Mouse (Mus musculus) hindbrain, postnatal 0 days (tissue): ENCODE data around the gene Hadh. TPM values are rescaled to one million over a fixed set of nuclear protein-coding genes. Genes with fewer than 3 reads are reported as not detected.

ENCODE experiments used
- ATAC-seq: fragments of 200-750 bp; cut with Nextera tagmentation; 2 replicates; pipeline ENCODE4 v1.8.0; 2017; ENCODE audit warnings: mild to moderate bottlenecking, moderate TSS enrichment, moderate library complexity
- DNase-seq: peaks from one replicate; pipeline ENCODE4 v3.0.0-alpha.2; 2015; ENCODE audit warnings: low spot score
- H3K27ac ChIP-seq: fragments of 300-500 bp; sonication (generic); 2 replicates; pipeline ENCODE4 v1.5.1; 2014; ENCODE audit warnings: mild to moderate bottlenecking
- H3K27me3 ChIP-seq: fragments of 300-500 bp; sonication (generic); 2 replicates; pipeline ENCODE4 v1.6.1; 2014; ENCODE audit warnings: low read length, mixed read lengths; ENCODE audit not compliant: insufficient read depth
- H3K36me3 ChIP-seq: fragments of 300-500 bp; sonication (generic); 2 replicates; pipeline ENCODE4 v1.6.1; 2014; ENCODE audit warnings: low read length, mixed read lengths; ENCODE audit not compliant: insufficient read depth
- H3K4me1 ChIP-seq: fragments of 300-500 bp; sonication (generic); 2 replicates; pipeline ENCODE4 v1.6.1; 2014; ENCODE audit warnings: antibody characterized with exemption, low read length, mixed read lengths; ENCODE audit not compliant: insufficient read depth
- H3K4me2 ChIP-seq: fragments of 300-500 bp; sonication (generic); 2 replicates; pipeline ENCODE4 v1.6.1; 2014; ENCODE audit warnings: low read depth, mild to moderate bottlenecking, low read length, moderate library complexity, mixed read lengths
- H3K4me3 ChIP-seq: fragments of 300-500 bp; sonication (generic); 2 replicates; pipeline ENCODE4 v1.5.1; 2014; ENCODE audit warnings: low read length
- H3K9ac ChIP-seq: fragments of 300-500 bp; sonication (generic); replicated peaks from 2 replicates; pipeline ENCODE4 v1.6.1; 2014; ENCODE audit warnings: mild to moderate bottlenecking, low read length, moderate library complexity, mixed read lengths
- H3K9me3 ChIP-seq: fragments of 300-500 bp; sonication (generic); 2 replicates; pipeline ENCODE4 v1.6.1; 2016; ENCODE audit warnings: low read length, mixed read lengths
- CTCF ChIP-seq: IDR thresholded peaks from 2 replicates; pipeline ENCODE4 v1.5.1; 2016; ENCODE audit warnings: antibody characterized with exemption, control low read depth, low read depth
- WGBS: fragments of 180-500 bp; shearing (Covaris S2); extraction: QIAGEN DNeasy Blood & Tissue Kit; methylation state at CpG from one replicate; pipeline ENCODE4 v1.1.7; 2014; 5-methylcytosine and 5-hydroxymethylcytosine counted together
- polyA plus RNA-seq: library from polyadenylated mRNA; unstranded; fragments of >200 nt; fragmentation: Nextera tagmentation; extraction: Ambion mirVana; gene quantifications from 2 replicates; pipeline ENCODE4 v1.2.1, GENCODE M21; 2015
- total RNA-seq: library from RNA; depleted of rRNA; stranded (reverse); fragments of >200 nt; gene quantifications from 2 replicates; pipeline ENCODE4 v1.2.3, GENCODE M21; 2014

The Hadh gene
- total and polyA plus RNA-seq, 2 experiments from 2014 or later = 25.0 to 46.3 TPM

DNA sequence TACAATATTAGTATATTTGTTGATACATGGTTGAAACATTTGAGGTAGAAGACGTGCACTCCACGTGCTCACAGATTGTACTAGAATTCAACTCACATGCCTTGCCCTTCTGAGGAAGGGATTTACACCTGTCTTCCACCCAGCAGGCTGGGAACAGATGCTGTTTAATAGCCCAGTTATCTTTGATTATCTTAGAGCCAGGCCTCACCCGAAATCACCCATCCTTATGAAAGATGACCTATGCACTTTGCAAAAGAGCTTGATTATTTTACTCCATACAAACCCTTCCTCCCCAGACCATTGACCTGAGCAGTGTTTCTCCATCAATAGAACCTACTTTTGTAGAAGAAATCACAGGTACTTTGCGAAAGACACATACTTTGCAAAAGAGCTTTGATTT, 38.7 kb upstream of the Hadh start:
- no peak overlapping the region for H3K4me3 ChIP-seq
- no peak for ATAC-seq
- H3K27me3 ChIP-seq = no peaks in the 10 kb centered on the region
- no peak overlapping the region for H3K4me2 ChIP-seq
- WGBS = 90% methylated on average over 4 of the region's 4 CpGs
- no peak for DNase-seq
- H3K4me1 ChIP-seq = no peaks in the 10 kb centered on the region
- H3K9ac ChIP-seq = no peak overlapping the region
- H3K36me3 ChIP-seq = no peaks in the 10 kb centered on the region
- no peak for TF ChIP-seq CTCF
- H3K9me3 ChIP-seq = no peaks in the 10 kb centered on the region
- no peak overlapping the region for H3K27ac ChIP-seq

DNA sequence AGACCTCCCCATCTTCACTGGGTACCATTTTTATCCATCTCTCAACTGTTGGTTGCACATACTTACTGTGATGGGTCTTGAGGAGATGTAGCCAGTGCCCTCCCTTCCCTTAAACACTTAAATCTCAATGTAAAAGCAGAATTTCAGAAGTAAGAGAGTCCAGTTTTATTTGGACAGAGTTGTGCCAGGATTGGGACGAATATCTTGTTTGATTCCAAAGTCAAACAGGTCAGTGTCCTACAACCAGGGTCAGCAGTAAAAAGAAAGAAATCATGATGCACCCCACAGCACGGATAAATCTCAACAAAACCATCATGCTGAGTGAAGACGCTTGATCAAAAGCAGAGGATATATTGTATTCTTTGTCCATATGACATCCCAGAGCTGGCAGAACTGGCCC, 35.9 kb upstream of the Hadh start:
- ATAC-seq = no peak
- Histone ChIP-seq H3K4me1 (no peaks in the 10 kb centered on the region), H3K27me3 (no peaks in the 10 kb centered on the region), H3K9me3 (no peaks in the 10 kb centered on the region), H3K27ac (no peak overlapping the region), H3K36me3 (no peaks in the 10 kb centered on the region), H3K4me3 (no peak overlapping the region), H3K9ac (no peak overlapping the region), H3K4me2 (no peak overlapping the region)
- 83% methylated on average over 3 of the region's 3 CpGs for WGBS
- TF ChIP-seq CTCF = no peak
- DNase-seq = no peak

DNA sequence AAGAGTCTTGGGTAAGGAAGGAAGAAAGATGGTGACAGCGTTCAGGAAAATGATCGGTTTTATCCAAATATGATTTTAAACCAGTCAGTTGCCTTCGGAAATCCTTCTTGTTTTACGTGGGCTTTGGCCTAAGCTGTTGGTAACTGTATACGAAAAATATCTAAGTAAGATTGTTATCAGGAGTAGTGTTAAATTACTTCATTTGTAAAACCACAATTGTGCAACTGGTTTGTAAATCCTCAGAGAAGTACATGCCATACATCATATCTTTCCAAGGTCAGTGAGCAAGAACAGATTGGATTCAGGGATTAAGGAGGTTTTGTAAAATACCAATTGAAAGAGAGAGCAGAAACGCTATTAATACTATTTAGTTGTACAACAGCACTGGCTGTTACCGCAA, 34.4 kb upstream of the Hadh start:
- WGBS = 92% methylated on average over 7 of the region's 7 CpGs
- Histone ChIP-seq H3K36me3 (no peaks in the 10 kb centered on the region), H3K27ac (no peak overlapping the region), H3K4me2 (no peak overlapping the region), H3K9ac (no peak overlapping the region), H3K27me3 (no peaks in the 10 kb centered on the region), H3K9me3 (no peaks in the 10 kb centered on the region), H3K4me3 (no peak overlapping the region), H3K4me1 (peaks cover 7% of the 10 kb centered on the region)
- DNase-seq (no peak), ATAC-seq (no peak)
- no peak for TF ChIP-seq CTCF

DNA sequence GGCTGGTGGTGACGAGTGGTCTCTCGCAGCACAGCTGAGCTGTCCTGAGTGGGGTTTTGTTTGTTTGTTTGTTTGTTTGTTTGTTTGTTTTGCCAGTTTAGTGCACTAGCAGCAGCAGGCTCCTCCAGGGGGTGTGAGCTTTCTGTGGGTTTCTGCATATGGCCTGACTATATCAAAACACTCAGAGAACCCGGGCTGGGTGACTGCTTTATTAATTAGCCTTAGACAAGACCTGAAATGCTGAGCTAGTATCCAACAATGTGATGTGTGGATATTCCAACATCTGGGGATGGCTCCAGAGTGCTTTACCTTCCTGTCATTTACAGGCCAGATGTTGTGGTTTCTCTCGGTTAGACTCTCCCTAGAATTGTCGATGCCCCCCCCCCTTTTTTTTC, 31.4 kb upstream of the Hadh start:
- 19% methylated on average over 5 of the region's 5 CpGs for WGBS
- Histone ChIP-seq H3K4me3 (peak overlapping the region; percentile 53), H3K4me2 (peak overlapping the region; percentile 86), H3K4me1 (peaks cover 7% of the 10 kb centered on the region), H3K9ac (peak overlapping the region; percentile 53; the same call in 1 of the 2 replicates), H3K9me3 (no peaks in the 10 kb centered on the region), H3K27ac (peak overlapping the region; percentile 70; the same call in 1 of the 2 replicates), H3K36me3 (no peaks in the 10 kb centered on the region), H3K27me3 (no peaks in the 10 kb centered on the region)
- no peak for TF ChIP-seq CTCF
- DNase-seq (no peak), ATAC-seq (no peak; the same call in 1 of the 2 replicates)

DNA sequence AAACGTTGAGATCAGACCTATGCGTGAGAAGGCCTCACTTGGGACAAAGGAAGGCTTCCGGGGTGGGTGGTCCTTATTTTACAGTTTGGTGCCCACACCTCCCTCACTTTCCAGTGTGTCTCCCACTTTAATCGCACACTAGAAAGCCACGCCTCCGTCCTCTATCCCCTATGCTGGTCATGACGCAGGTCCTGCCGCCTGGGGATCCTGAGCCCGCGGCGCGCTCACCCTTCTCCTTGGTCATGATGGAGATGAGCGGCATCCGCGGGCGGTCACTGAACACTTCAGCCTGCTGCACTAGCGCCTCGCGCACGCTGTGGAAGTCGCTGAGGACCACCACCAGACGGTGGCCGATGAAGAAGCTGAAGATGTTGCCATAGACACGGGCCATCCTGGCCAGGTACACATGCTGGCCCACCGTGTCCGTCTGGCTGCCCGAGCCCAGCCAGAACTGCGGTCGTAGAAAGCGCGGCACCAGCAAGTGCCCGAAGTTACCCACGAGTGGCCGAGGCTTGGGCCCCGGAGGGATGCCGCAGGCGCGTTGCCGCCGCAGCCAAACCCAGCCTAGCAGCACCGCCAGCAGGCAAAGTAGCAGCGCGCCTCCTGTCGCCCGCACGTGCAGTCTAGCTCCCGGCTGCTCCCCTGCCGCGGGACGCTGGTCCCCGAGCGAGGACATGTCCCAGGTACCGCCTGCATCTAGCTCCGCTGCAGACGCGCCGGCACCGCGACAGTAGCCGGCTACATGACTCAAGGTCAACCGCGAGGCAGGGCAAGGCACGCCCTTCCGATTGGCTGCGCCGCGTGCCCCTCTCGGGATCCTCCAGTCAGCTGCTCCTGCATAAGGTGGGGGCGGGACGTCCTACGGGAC, 30.8 kb upstream of the Hadh start, which contains the start of gene Cyp2u1:
TSS of gene Cyp2u1 (minus strand) at position 776 of the 868 bp plus-strand sequence.
- TF ChIP-seq CTCF = 0 out of 2 replicates have a peak, but pooled peaks have one; percentile 1
- Histone ChIP-seq H3K4me2 (peak within 1 kb of the TSS; percentile 86), H3K36me3 (no peaks in the 10 kb centered on the region), H3K4me1 (peaks cover 7% of the 10 kb centered on the region), H3K9me3 (no peaks in the 10 kb centered on the region), H3K9ac (peak within 1 kb of the TSS; percentile 53), H3K27me3 (no peaks in the 10 kb centered on the region), H3K27ac (peak within 1 kb of the TSS; percentile 70), H3K4me3 (peak within 1 kb of the TSS; percentile 53)
- ATAC-seq = peak; percentile 98
- peak; percentile 94 for DNase-seq
- WGBS = under 1% methylated on average over 69 of the region's 71 CpGs

DNA sequence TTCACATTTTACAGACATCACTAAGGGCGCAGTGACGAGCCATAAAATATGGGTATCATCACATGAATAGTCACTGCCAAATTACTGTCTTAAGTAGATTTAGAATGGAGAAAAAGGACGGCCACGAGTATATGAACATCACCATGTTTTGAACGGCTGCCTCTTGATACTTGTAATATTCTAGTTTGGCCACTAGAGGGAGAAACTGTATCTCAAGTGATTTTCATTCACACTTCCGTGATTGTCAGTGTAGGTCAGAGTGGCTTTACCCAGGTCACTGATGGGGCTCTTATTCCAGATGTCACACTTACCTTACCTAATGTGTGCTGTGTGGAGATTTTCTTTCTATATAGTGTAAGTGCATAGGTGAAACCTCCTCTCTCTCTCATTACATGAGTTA, 28.0 kb upstream of the Hadh start:
- no peak for ATAC-seq
- H3K4me2 ChIP-seq = no peak overlapping the region
- H3K36me3 ChIP-seq = 0 out of 2 replicates have a peak, but pooled peaks cover 5% of the 10 kb centered on the region
- H3K4me3 ChIP-seq = no peak overlapping the region
- H3K9ac ChIP-seq = no peak overlapping the region
- H3K27ac ChIP-seq = no peak overlapping the region
- peaks cover 7% of the 10 kb centered on the region for H3K4me1 ChIP-seq
- no peaks in the 10 kb centered on the region for H3K27me3 ChIP-seq
- no peaks in the 10 kb centered on the region for H3K9me3 ChIP-seq
- peak; percentile 83 for DNase-seq
- WGBS = 12% methylated on average over 6 of the region's 6 CpGs
- TF ChIP-seq CTCF = peak; percentile 84

DNA sequence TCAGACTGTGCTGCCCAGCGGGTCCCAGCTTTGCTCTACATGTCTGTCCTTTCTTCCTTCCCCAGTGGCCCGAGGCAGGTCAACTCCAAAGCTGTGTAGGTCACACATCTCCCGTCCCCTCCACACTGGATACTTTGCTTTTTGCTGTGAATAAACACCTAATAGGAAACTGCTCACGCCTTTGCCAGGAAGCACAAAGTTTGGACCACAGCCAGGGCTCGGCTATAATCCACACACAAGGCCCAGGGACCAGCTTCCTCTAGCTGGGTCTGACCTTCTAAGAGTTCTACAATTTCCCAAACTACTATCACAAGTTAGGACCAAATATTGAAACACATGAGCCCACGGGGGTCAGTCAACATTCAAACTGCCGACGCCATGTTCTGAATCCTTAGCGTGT, 27.2 kb upstream of the Hadh start:
- no peaks in the 10 kb centered on the region for H3K9me3 ChIP-seq
- 76% methylated on average over 9 of the region's 9 CpGs for WGBS

More for the DNA sequence above, 27.2 kb upstream of the Hadh start:
- TF ChIP-seq CTCF = no peak
- H3K4me2 ChIP-seq = no peak overlapping the region
- ATAC-seq (no peak), DNase-seq (no peak)
- H3K4me1 ChIP-seq = peaks cover 7% of the 10 kb centered on the region
- H3K36me3 ChIP-seq = 0 out of 2 replicates have a peak, but pooled peaks cover 5% of the 10 kb centered on the region
- no peaks in the 10 kb centered on the region for H3K27me3 ChIP-seq
- H3K4me3 ChIP-seq = no peak overlapping the region
- H3K27ac ChIP-seq = no peak overlapping the region
- no peak overlapping the region for H3K9ac ChIP-seq
